Mouse (Mus musculus): ENCODE measurements around the gene Lipe. TPM values are rescaled to one million over a fixed set of nuclear protein-coding genes. Genes with fewer than 3 reads are reported as not detected.
"Not testable (repeated sequence)": the region's sequence is repeated elsewhere in the genome, so short reads cannot be mapped to it uniquely, and the experiment has no call there.

The Lipe gene
- polyA plus RNA-seq, 2 experiments = 3.5 to 10.4 TPM

- TF ChIP-seq POLR2A (IDR thresholded peaks at IDR 0.05; ENCODE audit: borderline replicate concordance, extremely low read depth, insufficient read depth, insufficient read length) = no peak
- no peaks in the 10 kb centered on the region for H3K36me3 ChIP-seq (ENCODE audit: control insufficient read depth, insufficient read depth, low read length)
- peaks cover 13% of the 10 kb centered on the region; the same call in 1 of the 2 replicates for H3K4me1 ChIP-seq (ENCODE audit: control insufficient read depth, insufficient read depth, low read length)
- no peak overlapping the region for H3K9ac ChIP-seq (ENCODE audit: low read depth, low read length, severe bottlenecking)
- no peak overlapping the region for H3K27ac ChIP-seq (replicated peaks; ENCODE audit: low read depth, low read length)
- H3K4me2 ChIP-seq (replicated peaks; ENCODE audit: low read depth, low read length, severe bottlenecking) = no peak overlapping the region
- DNase-seq (ENCODE audit: low spot score) = peak; percentile 43
- no peaks in the 10 kb centered on the region for H3K9me3 ChIP-seq (ENCODE audit: control insufficient read depth, low read length)
- WGBS = 3% methylated on average over 2 of the region's 2 CpGs
- H3K27me3 ChIP-seq (ENCODE audit: control insufficient read depth, insufficient read depth, low read length) = no peaks in the 10 kb centered on the region
- no peak for ATAC-seq (ENCODE audit: low FRiP score, low read depth)
- no peak overlapping the region for H3K4me3 ChIP-seq (replicated peaks; ENCODE audit: low read length)
Observed at GRCm38 (mm10) chr7:25402671-25403101, 4.2 kb upstream of the Lipe start.

GRCm38 (mm10) chr7:25401986-25402385 lies 3.5 kb upstream of the Lipe start:
- no peak for ATAC-seq (ENCODE audit: low FRiP score, low read depth)
- no peaks in the 10 kb centered on the region for H3K9me3 ChIP-seq (ENCODE audit: control insufficient read depth, low read length)
- no peaks in the 10 kb centered on the region for H3K27me3 ChIP-seq (ENCODE audit: control insufficient read depth, insufficient read depth, low read length)
- DNase-seq (ENCODE audit: low spot score) = no peak
- no peaks in the 10 kb centered on the region for H3K36me3 ChIP-seq (ENCODE audit: control insufficient read depth, insufficient read depth, low read length)
- WGBS = 22% methylated on average over 5 of the region's 5 CpGs
- H3K4me2 ChIP-seq (replicated peaks; ENCODE audit: low read depth, low read length, severe bottlenecking) = no peak overlapping the region
- H3K4me1 ChIP-seq (ENCODE audit: control insufficient read depth, insufficient read depth, low read length) = peaks cover 13% of the 10 kb centered on the region; the same call in 1 of the 2 replicates
- H3K4me3 ChIP-seq (replicated peaks; ENCODE audit: low read length) = no peak overlapping the region
- TF ChIP-seq POLR2A (IDR thresholded peaks at IDR 0.05; ENCODE audit: borderline replicate concordance, extremely low read depth, insufficient read depth, insufficient read length) = no peak
- H3K9ac ChIP-seq (ENCODE audit: low read depth, low read length, severe bottlenecking) = 0 out of 2 replicates have a peak overlapping the region, but pooled peaks have one; percentile 8
- peak overlapping the region; percentile 30; the same call in 1 of the 2 replicates for H3K27ac ChIP-seq (replicated peaks; ENCODE audit: low read depth, low read length)

GRCm38 (mm10) chr7:25401551-25401950 lies 3.0 kb upstream of the Lipe start:
- Histone ChIP-seq H3K27me3 (ENCODE audit: control insufficient read depth, insufficient read depth, low read length) (no peaks in the 10 kb centered on the region), H3K4me2 (replicated peaks; ENCODE audit: low read depth, low read length, severe bottlenecking) (no peak overlapping the region), H3K27ac (replicated peaks; ENCODE audit: low read depth, low read length) (no peak overlapping the region), H3K36me3 (ENCODE audit: control insufficient read depth, insufficient read depth, low read length) (no peaks in the 10 kb centered on the region), H3K9ac (ENCODE audit: low read depth, low read length, severe bottlenecking) (no peak overlapping the region), H3K4me1 (ENCODE audit: control insufficient read depth, insufficient read depth, low read length) (peaks cover 13% of the 10 kb centered on the region; the same call in 1 of the 2 replicates), H3K4me3 (replicated peaks; ENCODE audit: low read length) (no peak overlapping the region), H3K9me3 (ENCODE audit: control insufficient read depth, low read length) (no peaks in the 10 kb centered on the region)
- ATAC-seq (ENCODE audit: low FRiP score, low read depth) = no peak; the same call in 1 of the 2 replicates
- peak; percentile 29 for DNase-seq (ENCODE audit: low spot score)
- TF ChIP-seq POLR2A (IDR thresholded peaks at IDR 0.05; ENCODE audit: borderline replicate concordance, extremely low read depth, insufficient read depth, insufficient read length) = no peak
- 28% methylated on average over 2 of the region's 2 CpGs for WGBS

- not testable (repeated sequence) for H3K9ac ChIP-seq (ENCODE audit: low read depth, low read length, severe bottlenecking)
Observed at GRCm38 (mm10) chr7:25399028-25399427, 518 bp upstream of the Lipe start.

GRCm38 (mm10) chr7:25396621-25397020 lies 1.9 kb downstream of the Lipe start:
- DNase-seq (ENCODE audit: low spot score) = no peak
- Histone ChIP-seq H3K4me1 (ENCODE audit: control insufficient read depth, insufficient read depth, low read length) (peaks cover 18% of the 10 kb centered on the region), H3K4me2 (replicated peaks; ENCODE audit: low read depth, low read length, severe bottlenecking) (peak overlapping the region; percentile 62; the same call in 1 of the 2 replicates), H3K9me3 (ENCODE audit: control insufficient read depth, low read length) (no peaks in the 10 kb centered on the region), H3K36me3 (ENCODE audit: control insufficient read depth, insufficient read depth, low read length) (no peaks in the 10 kb centered on the region), H3K27ac (replicated peaks; ENCODE audit: low read depth, low read length) (no peak overlapping the region), H3K4me3 (replicated peaks; ENCODE audit: low read length) (no peak overlapping the region), H3K27me3 (ENCODE audit: control insufficient read depth, insufficient read depth, low read length) (no peaks in the 10 kb centered on the region), H3K9ac (ENCODE audit: low read depth, low read length, severe bottlenecking) (no peak overlapping the region)
- no peak for TF ChIP-seq POLR2A (IDR thresholded peaks at IDR 0.05; ENCODE audit: borderline replicate concordance, extremely low read depth, insufficient read depth, insufficient read length)
- ATAC-seq (ENCODE audit: low FRiP score, low read depth) = no peak
- 92% methylated on average over 14 of the region's 14 CpGs for WGBS

More at GRCm38 (mm10) chr7:25399028-25399427, 518 bp upstream of the Lipe start:
- not testable (repeated sequence) for ATAC-seq (ENCODE audit: low FRiP score, low read depth); H3K4me3 ChIP-seq (replicated peaks; ENCODE audit: low read length); H3K4me2 ChIP-seq (replicated peaks; ENCODE audit: low read depth, low read length, severe bottlenecking); H3K36me3 ChIP-seq (ENCODE audit: control insufficient read depth, insufficient read depth, low read length); DNase-seq (ENCODE audit: low spot score); H3K27me3 ChIP-seq (ENCODE audit: control insufficient read depth, insufficient read depth, low read length); H3K27ac ChIP-seq (replicated peaks; ENCODE audit: low read depth, low read length); H3K9me3 ChIP-seq (ENCODE audit: control insufficient read depth, low read length)
- H3K4me1 ChIP-seq (ENCODE audit: control insufficient read depth, insufficient read depth, low read length) = peaks cover 20% of the 10 kb centered on the region

All from limb, embryonic 14.5 days (tissue).